Mouse (Mus musculus) adrenal gland, postnatal 36 days (tissue): ENCODE measurements around the gene Hap1. TPM values are rescaled to one million over a fixed set of nuclear protein-coding genes. Genes with fewer than 3 reads are reported as not detected.
"Not testable (repeated sequence)": the region's sequence is repeated elsewhere in the genome, so short reads cannot be mapped to it uniquely, and the experiment has no call there.

Experiments
- DNase-seq, 2 experiments: peaks; one replicate each; pipeline ENCODE4 v3.0.0; 2021; ENCODE audit warnings: mixed read lengths in 1 of 2
- total RNA-seq, 2 experiments: library from RNA; stranded (reverse); gene quantifications; 2 replicates each; pipeline ENCODE4 v1.2.3; 2021

The Hap1 gene
- total RNA-seq, 2 experiments from 2014 or later, result 36.0 to 43.8 TPM

DNA sequence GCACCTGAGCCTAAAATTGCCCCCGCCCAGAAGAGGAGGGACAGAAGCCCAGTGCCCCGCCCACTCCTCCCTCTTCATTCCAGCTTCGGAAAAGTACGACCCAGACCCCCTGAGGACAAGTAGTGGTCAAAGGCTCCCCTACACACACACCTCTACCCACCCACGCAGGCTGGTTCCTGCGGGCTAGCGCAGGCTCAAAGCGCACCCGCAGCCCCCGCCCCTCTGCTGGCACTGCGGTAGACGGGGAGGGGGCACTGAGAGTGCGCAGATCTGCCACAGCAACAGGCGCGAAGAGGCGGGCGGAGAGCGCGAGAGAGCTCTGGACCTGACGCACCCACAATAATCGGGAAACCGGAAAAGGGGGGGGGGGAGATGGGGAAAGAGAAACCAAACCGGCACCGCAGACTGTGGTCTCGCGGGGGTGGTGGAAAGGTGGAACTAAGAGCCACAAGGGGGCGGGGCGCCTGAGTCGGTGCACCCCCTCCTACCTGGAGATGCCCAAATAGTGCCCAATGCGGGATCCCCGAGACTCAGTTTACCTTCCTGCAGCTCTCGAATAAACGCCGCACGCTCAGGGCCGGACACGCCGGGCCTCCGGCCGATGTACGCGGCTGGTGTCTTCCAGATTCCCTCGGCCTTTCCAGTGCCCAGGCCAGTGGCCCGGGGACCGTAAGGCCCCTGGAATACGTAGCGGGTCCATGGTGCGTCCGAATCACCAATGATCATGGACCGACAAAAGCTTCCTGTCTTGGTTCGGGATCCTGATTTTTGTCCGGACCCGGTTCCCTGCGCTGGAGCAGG lies 577 bp downstream of the Hap1 start:
- peak; percentile 49 to 72 for DNase-seq

DNA sequence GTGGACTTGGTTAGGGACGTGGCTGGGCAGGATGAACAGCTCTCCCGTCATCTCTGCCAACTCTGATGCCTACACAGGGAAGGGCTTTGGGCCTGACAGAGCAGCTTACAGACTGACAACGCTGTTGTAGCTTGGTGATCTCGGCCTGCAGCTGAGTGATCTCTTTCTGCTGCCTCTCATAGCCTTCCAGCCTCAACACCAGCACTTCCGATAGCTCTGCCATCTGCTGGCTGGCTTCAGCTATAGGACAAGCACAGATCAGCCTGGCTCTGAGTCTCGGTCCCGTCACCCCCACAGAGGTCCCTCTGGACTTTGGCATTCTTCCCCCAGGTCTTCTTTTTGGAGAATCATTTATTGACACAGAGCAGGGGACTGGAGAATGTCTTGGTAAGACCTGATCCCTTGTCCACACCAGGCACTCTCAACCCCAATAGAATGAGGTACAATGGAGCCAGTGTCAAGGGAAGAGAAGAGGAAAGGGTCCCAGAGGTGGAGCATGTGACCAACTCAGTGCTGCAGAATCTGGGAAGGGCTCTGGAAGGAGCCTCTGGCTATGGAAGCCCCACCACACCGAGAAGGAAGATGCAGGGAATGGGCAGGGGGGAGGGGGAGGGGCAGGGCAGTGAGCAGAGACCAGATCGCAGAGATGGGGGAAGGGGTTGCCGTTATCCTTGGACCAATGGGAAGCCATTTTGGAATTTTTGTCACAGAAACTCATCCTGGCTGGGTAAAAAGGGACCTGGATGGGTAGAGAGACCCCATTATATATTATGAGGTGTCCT lies 3.7 kb downstream of the Hap1 start:
- peak in 1 of 2 experiments; percentile 51 for DNase-seq

DNA sequence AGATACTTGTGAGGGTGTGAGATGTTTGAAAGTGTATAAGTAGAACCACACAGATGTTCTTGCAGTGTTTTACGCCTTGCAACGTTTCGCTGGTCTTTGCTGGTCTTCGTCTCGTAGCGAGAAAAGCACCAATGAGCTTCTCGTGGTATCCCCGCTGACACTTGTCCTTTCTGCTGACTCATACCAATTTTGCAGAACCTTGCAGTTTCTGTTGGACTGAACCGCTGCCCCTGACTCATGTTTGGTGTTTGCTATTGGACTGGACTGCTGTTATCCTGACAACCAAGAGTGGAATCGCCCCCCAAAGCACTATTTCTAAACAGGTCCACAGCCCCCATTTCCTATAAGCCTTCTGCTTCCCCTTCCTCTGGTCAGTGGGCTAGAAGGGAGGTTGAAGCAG lies 11.7 kb downstream of the Hap1 start:
- no peak for DNase-seq

DNA sequence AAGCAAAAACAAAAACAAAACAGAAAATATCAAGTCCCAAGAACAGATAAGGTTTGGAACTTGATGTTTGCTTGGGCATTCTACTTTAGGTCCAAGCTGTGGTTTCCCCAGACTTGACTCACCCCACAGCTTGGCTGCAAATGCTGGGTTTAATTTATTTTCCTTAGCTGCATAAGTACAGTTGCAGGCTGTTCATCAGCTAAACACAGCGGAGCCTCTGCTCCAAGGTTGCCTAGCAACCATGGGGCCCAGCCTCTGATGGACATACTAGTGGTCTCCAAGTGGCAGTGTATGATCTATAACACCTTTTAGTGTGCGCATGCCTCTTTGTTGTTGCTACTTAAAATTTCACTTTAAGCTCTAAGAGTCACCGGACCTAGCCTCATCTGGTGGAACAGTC lies 20.2 kb downstream of the Hap1 start:
- DNase-seq, result no peak

DNA sequence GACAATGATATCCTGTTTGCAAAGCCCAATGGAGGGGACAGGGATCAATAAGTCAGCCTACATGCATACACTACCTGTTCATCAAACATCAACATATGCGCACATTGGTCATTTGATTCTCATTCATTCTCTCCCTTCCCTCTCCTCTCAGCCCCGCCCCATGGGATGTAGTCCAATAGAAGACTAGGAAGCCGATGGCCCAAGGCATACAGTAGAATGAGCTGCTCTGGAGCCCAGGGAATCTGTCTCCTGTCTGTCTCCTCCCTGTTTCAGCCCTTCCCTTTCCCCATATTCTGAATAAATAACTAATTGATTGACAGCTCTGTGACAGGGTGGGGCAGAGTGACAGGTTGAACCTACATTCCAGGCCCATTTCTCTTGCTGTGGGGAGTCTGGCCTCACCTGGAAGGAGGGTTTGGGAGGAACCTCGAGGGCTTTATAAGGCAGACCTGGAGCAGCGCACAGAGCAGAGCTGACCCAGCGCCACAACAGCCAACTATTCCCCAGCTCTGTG lies 21.9 kb downstream of the Hap1 start, which contains the start of gene Gast:
TSS of gene Gast (plus strand) at position 464 of the 514 bp plus-strand sequence.
- no peak for DNase-seq

DNA sequence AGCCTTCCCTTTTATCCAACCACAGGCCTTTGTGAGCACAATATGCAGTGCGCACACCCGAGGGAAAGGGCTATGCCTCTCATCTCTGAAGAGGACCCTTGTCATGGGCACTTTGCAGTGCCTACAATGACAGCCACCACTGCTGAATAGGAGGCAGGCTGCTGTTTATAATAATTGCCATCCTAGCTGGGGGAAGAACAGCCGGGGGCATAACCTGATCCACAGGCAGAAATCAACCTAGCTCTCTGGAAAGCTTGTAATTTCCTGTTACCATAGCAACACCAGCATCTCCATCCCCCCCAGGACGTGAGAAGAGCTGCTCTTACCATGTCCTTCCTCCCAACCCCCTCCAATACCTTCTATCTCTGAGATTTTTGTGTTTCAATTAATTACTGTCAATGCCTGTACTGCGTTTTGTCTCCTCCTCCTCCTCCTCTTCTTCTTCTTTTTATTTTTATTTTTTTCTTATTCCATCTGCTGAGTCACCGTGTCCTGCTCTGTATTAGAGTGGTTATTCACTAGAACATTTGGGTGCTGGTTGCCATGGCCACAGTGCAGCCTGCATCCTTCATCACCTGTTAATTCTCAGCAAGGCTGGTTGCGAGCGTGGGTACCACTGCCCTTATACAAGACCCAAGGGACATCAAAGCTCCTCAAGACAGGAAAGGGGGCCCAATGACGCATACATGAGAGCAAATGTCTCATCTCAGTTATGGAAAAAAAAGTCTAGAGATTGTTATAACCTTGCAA lies 23.0 kb downstream of the Hap1 start:
- no peak for DNase-seq

DNA sequence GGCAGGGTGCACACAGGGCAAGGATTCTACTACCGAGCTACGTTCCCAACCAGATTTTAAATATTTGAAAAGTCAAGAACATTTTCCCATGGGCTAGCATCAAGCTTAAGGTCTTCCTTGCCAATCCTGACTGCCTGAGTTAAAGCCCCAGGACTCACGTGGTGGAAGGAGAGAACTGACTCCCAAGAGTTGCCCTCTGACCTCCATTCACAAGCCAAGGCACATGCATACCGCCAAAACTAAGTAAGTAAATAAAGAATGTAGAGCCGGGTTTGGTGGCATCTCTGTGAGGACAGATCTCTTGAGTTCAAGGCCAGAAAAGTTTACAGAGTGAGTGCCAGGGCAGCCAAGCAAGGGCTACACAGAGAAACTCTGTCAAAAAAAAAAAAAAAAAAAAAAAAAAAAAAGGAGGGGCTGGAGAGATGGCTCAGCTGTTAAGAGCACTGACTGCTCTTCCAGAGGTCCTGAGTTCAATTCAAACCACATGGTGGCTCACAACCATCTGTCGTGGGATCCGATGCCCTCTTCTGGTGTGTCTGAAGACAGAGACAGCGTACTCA lies 25.0 kb downstream of the Hap1 start:
- not testable (repeated sequence) for DNase-seq

DNA sequence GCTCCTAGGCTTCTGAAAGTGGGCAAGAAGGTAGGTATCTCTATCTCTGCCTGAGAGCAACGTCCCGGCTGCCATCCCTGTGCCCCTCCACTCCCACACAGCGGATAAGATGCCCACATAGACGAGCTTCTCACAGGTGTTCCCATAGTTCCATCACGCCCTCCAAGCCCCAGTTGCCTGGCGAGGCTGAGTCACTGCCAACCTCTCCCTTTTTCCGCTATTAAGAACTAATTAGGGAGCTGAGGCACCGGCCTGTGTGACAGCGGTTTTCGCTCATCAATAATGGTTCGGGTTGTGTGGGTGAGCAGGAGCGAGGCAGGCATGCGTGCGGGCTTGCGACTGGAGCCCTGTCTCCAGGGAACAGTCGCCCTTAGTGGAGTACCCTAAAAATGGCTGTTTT lies 25.7 kb downstream of the Hap1 start:
- DNase-seq, result no peak

DNA sequence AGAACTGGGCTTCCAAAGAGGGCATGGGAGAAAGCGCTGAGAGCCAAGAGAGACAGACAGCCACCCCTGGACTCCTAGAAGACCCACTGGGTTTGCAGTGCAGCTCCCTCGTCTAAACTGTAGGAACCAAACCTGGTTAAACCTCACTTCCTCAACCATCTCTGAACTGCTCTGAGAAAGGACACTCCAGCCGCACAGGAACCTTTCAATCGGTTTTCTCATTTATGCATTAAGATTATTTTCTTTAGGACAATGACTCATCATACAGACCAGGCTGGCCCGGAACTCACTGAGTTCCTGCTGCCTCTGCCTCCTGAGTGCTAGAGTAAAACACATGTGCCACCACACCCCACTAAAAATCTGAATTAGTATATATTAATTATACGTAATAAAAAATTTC lies 28.2 kb downstream of the Hap1 start:
- no peak for DNase-seq

DNA sequence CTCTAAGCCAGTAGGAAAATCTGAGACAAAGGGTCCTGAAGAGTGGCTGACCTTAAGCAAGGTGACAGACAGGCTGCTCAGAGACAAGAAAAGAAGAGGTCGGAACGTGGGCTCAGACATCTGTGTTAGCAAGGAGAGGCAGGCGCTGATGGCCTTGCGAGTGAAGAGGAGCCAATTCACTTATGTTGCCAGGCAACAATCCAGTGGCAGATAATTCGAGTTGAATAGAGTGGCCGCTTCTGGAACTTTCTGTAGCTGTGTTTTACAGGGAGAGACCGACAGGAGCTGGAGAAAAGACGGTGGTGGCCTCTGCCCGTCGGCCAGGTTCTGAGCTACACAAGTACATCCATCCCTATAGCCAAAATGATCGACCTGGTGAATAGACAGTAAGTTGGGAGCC lies 28.6 kb downstream of the Hap1 start:
- DNase-seq, result no peak

DNA sequence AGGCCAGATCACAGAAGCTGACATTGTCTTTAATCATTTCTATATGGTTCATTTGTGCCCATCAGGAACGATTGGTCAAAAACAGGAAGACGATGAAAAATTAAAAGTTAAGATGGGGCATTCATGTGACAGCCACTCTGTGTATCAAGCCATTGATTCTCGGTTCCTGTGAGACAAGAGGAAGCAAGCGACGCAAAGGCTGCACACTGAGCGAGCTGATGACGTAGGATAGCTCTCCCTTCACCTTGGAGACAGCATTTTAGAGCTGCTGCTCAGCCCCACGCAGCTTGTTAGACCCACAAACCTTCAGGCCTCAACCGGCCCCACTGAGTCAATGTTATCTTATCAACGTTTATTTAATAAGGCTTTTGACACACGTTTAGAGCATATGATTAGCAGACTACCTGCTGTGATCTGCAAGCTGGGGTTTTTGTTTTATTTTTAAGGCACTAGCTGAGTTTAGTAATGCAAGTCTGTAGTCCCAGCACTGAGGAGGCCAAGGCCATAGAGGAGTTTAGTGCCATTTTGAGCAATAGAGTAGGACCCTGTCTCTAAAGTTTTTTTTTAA lies 30.8 kb downstream of the Hap1 start:
- DNase-seq, result no peak

DNA sequence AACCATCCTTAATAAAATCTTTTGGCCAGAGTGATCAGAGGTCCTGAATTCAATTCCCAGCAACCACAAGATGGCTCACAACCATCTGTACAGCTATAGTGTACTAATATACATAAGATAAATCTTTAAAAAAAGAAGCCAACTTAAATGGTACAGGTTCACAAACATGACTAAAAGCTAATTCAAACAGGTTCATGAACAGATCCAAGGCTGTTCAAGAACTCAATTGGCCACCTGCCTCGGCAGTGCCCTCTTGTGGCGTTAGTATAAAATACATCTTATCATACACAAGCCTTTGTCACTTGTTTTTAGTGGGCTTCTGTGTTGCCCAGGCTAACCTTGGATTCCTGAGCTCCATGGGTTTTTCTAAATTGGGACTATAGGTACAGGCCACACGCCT lies 32.4 kb downstream of the Hap1 start:
- DNase-seq, result peak; percentile 58 to 71

DNA sequence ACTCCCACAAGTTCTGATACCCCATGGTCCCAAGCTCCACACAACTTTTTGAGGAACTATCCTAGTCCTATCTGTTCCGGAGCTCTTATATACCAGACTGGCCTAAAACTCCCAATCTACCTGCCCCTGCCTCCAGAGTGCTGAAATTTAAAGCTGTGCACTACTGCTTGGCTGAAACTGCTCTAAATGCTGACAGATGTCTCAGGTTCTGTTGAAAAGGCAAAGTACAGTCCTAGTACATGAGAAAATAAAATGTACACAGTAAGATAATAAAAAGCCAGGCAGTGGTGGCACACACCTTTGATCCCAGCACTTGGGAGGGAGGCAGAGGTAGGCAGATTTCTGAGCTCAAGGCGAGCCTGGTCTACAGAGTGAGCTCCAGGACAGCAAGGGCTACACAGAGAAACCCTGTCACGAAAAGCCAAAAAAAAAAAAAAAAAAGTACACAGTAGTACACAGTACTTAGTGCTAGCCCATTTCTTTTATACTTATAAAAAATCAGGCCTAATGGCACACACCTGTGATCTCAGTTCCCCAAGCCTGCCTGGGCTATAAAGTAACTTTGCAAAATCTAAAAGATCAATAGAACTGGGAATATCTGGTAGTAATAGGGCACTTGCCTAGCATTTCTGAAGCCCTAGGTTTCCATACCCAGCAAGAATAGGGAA lies 33.2 kb downstream of the Hap1 start:
- no peak for DNase-seq

DNA sequence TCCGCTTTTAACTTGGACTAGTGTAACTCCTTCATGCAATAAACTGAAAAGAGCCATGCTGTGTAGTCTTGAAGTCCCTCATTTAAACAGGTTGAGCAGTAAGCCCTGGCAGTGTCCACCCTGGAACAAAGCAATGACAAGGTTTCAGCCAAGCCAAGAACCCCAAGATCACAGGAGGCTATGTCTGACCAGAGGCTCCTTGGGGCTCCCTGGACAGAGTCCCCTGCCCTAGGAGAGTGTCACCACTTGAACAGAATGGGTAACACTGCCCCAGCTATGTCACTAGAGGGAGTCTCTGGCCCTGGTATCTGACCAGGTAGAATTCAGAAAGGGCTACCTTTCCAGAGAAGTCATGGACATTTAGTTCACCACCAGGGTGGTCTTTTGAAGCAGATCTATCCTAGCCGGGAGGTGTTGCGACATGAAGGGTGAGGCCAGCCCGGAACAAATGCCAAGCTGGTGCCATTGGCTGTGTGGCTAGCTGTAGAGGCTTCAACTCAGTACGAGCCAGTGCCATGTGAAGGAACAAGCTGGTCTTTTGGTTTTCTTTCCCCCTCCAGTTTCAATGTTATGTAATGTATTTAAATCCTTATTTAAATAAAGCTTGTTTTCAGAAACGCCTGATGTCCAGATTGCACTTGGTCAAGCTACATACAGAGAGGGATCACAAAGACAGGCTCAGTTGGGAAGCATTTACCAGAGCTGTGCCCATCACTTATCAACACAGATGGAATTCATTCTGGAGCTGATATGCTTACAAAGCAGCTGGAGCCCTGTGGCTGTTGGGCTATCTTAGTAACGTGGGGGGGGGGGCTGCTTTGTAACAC lies 34.2 kb downstream of the Hap1 start:
- DNase-seq, result peak in 1 of 2 experiments; percentile 39

DNA sequence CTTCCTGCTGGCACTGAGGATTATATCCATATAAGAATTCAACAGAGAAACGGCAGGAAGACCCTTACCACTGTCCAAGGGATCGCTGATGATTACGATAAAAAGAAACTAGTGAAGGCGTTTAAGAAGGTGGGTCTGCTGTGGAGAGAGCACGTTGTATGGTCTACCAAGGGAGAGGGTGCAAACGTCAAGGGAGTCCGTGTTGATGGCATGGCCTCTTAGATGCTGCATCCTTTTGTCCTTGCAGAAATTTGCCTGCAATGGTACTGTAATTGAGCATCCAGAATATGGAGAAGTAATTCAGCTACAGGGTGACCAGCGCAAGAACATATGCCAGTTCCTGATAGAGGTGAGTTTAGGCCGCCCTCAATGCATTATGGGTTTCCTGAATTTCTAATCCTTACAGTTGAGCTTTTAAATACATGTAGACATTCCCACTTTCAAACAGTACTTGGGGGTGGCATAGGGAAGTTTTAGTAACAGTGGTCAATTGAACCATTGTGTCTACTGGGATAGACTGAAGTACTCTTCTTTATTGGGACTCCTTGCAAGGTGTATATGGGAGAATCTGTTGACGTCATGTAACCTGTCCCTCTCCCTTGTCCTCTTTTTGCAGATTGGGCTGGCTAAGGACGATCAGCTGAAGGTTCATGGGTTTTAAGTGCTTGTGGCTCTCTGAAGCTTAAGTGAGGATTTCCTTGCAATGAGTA lies 35.1 kb downstream of the Hap1 start:
- DNase-seq, result not testable (repeated sequence)

DNA sequence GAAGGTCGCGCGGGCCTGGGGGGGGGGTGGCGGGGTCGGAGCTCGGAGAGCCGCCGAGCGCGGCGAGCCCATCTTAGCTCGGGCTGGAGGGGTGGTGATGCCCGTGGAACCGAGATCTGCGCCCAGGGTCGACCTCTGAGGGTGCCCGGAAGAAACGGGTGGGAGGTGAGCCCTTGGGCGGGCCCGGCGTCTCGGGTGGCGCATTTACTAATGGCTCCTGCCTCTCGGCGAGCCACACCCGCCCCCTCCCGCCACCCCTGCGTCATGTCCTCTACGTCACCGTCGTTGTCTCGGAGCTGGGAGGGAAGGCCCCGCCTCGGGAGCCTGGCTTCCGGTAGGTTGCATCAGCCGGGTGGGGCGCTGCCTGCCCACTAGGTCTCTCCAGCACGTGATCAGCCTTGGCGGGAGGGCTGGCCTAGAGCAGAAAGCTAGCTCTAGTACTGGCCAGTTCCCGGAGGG lies 35.7 kb downstream of the Hap1 start:
- DNase-seq, result peak; percentile 97 to 98

DNA sequence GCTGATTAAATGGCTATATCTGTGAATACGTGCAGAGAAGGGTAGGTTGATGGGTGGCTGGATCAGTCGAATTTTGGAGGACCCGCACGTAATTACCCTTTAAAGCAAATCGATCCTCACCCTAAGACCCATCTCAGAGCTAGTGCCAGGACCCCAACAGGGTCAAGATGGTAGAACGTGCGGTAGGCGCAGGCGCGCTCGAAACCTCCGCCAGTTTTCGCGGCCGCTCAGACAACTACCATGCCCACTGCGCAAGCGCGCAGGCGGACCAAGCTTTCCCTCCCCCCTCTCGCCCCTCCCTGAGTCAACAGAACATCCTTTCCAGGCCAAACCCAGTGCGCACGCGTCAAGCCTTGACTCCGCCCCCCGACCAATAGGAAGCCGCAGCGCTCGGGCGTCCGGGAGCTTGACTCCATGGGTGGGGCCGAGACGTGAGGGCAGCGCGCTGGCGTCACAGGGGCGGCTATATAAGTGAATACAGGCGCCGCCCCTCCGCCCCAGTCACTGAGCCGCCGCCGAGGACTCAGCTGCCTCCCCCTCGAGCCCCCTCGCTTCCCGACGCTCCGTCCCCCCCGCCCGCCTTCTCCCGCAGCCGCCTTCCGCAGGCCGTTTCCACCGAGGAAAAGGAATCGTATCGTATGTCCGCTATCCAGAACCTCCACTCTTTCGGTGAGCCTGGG lies 36.3 kb downstream of the Hap1 start, which contains the start of gene Eif1:
TSS of gene Eif1 (plus strand) at position 394 of the 680 bp plus-strand sequence.
- DNase-seq, result peak; percentile 100
